Mouse (Mus musculus) kidney, postnatal 36 days (tissue): ENCODE results near the gene Gm4836.
"Not testable (repeated sequence)": the region's sequence is repeated elsewhere in the genome, so short reads cannot be mapped to it uniquely, and the experiment has no call there.

ENCODE experiments used
- DNase-seq, 2 experiments: peaks; one replicate each; pipeline ENCODE4 v3.0.0; 2021 to 2022; ENCODE audit warnings: mixed read lengths in 2 of 2

Gm4836 gene

GRCm38 (mm10) chrX:28293532-28293931, at the start of gene Gm4836:
Gm4836 (minus strand) TSS chrX:28293632.
- DNase-seq, result not testable (repeated sequence)
